In the genomic region with DNA sequence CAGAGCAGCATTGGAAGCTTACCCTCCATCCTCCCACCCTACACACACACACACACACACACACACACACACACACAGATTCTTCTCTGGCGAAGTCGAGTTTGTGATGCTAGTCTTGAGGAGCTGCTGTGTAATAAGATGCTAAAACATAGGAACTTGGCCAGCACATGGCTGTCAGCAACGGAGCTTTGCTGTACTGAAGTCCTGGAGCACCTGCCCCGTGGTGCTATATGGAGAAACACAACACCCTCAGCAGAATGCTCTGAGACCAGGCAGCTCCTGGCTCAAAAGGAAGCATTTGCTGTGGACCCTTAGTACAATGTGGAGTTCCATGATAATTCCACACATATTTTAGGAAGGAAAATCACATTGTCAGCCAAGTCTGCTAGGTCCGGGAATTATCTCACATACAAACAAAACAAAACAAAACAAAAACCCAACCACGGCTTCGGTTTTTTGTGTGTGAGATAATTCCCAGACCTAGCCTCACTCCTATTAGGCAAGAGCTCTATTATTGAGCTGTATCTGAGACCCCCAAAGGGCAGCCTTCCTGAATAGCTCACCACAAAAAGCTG, we compare ENCODE assay signal across 11 mouse cellular contexts. TPM values are rescaled to one million over a fixed set of nuclear protein-coding genes. Genes with fewer than 3 reads are reported as not detected.
DNase-seq lines count a peak whose midpoint lies in the region; ATAC-seq lines count a peak whose summit lies in the region.
"Had no signal": no experiment of that assay in that cellular context is flagged by ENCODE, and none has a peak within 500 bp of the region (broad histone marks: within the 10 kb centered on the region; RNA-seq: fewer than 3 reads in every experiment).

No protein-coding gene starts in this region.

- no peaks in the 10 kb centered on the region for H3K36me3 ChIP-seq in kidney, embryonic 15.5 days
- H3K36me3 ChIP-seq in heart, embryonic 13.5 days, result no peaks in the 10 kb centered on the region
- H3K36me3 ChIP-seq: neural tube, embryonic 13.5 days had no signal

- intact Hi-C loops in gastrocnemius, postnatal 14 days (cut with DNase I; ENCODE audit: low total_unique reads), result no loop called here

- H3K9me3 ChIP-seq in kidney, embryonic 15.5 days (replicated peaks), result no peaks in the 10 kb centered on the region
- H3K9me3 ChIP-seq in heart, embryonic 13.5 days, result no peaks in the 10 kb centered on the region
- H3K9me3 ChIP-seq: neural tube, embryonic 13.5 days had no signal

- no peak overlapping the region for H3K9ac ChIP-seq in kidney, embryonic 15.5 days
- no peak overlapping the region for H3K9ac ChIP-seq in heart, embryonic 13.5 days
- H3K9ac ChIP-seq: neural tube, embryonic 13.5 days had no signal

- no peak for ATAC-seq in kidney, embryonic 15.5 days (replicated peaks; ENCODE audit: low FRiP score)
- ATAC-seq in heart, embryonic 13.5 days (ENCODE audit: extremely low read depth, insufficient number of reproducible peaks, low FRiP score, low TSS enrichment), result no peak

- H3K4me1 ChIP-seq in kidney, embryonic 15.5 days, result peaks cover 17% of the 10 kb centered on the region
- peaks cover 37% of the 10 kb centered on the region for H3K4me1 ChIP-seq in heart, embryonic 13.5 days

- WGBS in kidney, embryonic 15.5 days, result 65% methylated on average over 7 of the region's 7 CpGs
- 54% methylated on average over 7 of the region's 7 CpGs for WGBS in heart, embryonic 13.5 days

- H3K27ac ChIP-seq in kidney, embryonic 15.5 days, result peak overlapping the region; percentile 65; the same call in 1 of the 2 replicates
- peak overlapping the region; percentile 69 for H3K27ac ChIP-seq in heart, embryonic 13.5 days (replicated peaks)
- H3K27ac ChIP-seq: neural tube, embryonic 13.5 days had no signal

- no peaks in the 10 kb centered on the region for H3K27me3 ChIP-seq in kidney, embryonic 15.5 days
- no peaks in the 10 kb centered on the region for H3K27me3 ChIP-seq in heart, embryonic 13.5 days (replicated peaks)
- H3K27me3 ChIP-seq: neural tube, embryonic 13.5 days had no signal

- H3K4me3 ChIP-seq in kidney, embryonic 15.5 days (replicated peaks), result no peak overlapping the region
- no peak overlapping the region for H3K4me3 ChIP-seq in heart, embryonic 13.5 days
- H3K4me3 ChIP-seq: neural tube, embryonic 13.5 days had no signal

- H3K4me2 ChIP-seq in kidney, embryonic 15.5 days, result no peak overlapping the region
- H3K4me2 ChIP-seq in heart, embryonic 13.5 days, result peak overlapping the region; percentile 40
- H3K4me2 ChIP-seq: neural tube, embryonic 13.5 days had no signal

- DNase-seq in kidney, adult 9 months, result no peak
- peak; percentile 22 for DNase-seq in 3134 (ENCODE audit: extremely low read depth, insufficient read length, low spot score)
- peak; percentile 14 for DNase-seq in 3T3-L1 (ENCODE audit: low read depth, low spot score)
- no peak for DNase-seq in adrenal gland, postnatal 25 days
- DNase-seq in thymus, postnatal 36 days, result no peak
- no peak for DNase-seq in gastrocnemius, postnatal 14 days
- DNase-seq: kidney, adult 8-10 months; liver had no signal

RNA-seq across cellular contexts. Expression of gene Mcur1, which starts 36.0 kb away (rescaled TPM):
- 20.2 and 21.9 TPM in 2 replicates for polyA plus RNA-seq in kidney, embryonic 15.5 days (2015; fragmentation: Nextera tagmentation; extraction: Ambion mirVana)
- polyA plus RNA-seq in heart, embryonic 13.5 days (2015; fragmentation: Nextera tagmentation; extraction: Ambion mirVana), result 14.1 and 14.6 TPM in 2 replicates
- total RNA-seq in adrenal gland, postnatal 25 days (2021), result 38.0 and 38.6 TPM in 2 replicates
- 10 to 100 TPM; 21.1 to 21.8 TPM for total RNA-seq in gastrocnemius, postnatal 14 days (2021)

RNA-seq across cellular contexts. Expression of gene Ranbp9, which starts 42.9 kb away (rescaled TPM):
- polyA plus RNA-seq in kidney, embryonic 15.5 days (2015; fragmentation: Nextera tagmentation; extraction: Ambion mirVana), result 8.2 and 10.8 TPM in 2 replicates
- polyA plus RNA-seq in heart, embryonic 13.5 days (2015; fragmentation: Nextera tagmentation; extraction: Ambion mirVana), result 4.9 and 6.2 TPM in 2 replicates
- 56.6 and 64.7 TPM in 2 replicates for total RNA-seq in adrenal gland, postnatal 25 days (2021)
- 10 to 100 TPM; 33.5 to 36.1 TPM for total RNA-seq in gastrocnemius, postnatal 14 days (2021)

Comparison
In these comparisons a context has a peak if more than half of its experiments do, and no peak if none do; other contexts are left out.
1. DNase-seq: peak in 3134 (single experiment) and 3T3-L1 (single experiment); none in kidney, adult 9 months (single experiment), adrenal gland, postnatal 25 days (single experiment), thymus, postnatal 36 days (0 of 2) and gastrocnemius, postnatal 14 days (single experiment).